Mouse (Mus musculus): ENCODE results near the gene Whrn. TPM values are rescaled to one million over a fixed set of nuclear protein-coding genes. Genes with fewer than 3 reads are reported as not detected.

The Whrn gene
- total RNA-seq, 2 experiments from 2014 or later: 4.3 to 5.3 TPM

- DNase-seq (ENCODE audit: low spot score in 2 of 2): no peak
Measured at GRCm38 (mm10) chr4:63452555-63452954, 43.2 kb downstream of the Whrn start.

GRCm38 (mm10) chr4:63450551-63450950 is 45.2 kb downstream of the Whrn start:
- DNase-seq (ENCODE audit: low spot score in 2 of 2): no peak

DNA sequence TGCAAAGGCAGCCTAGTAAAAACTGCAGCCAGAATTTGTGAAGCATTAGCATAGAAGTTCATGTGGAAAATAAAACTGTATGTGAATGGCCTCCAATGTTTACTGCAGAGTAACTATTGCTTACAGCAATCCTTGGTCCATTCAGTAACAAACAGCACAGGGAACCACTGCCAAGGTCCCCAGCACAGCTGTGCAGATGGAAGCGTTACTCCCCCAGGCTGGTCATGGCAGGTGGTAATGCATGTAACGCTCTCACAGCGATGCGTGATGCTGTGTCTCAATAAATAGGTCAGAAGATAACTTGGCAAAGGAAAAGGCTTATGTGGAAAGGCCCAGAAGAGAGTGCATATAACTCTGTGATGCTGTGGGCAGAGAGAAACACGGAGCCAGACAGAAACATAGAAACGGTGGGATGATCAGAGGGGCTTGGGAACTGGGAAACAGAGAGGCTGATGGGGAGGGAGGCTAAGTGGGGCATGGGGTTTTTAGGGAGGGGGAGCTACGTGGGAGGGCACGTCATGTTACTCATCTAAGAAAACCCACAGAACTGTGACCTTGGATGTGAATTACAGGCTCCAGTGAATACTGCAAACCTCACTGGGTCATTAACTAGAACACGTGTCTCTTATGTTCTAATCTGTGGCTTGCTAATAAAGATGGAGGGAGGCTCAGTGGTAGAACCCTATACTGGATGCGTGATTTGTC is 51.3 kb downstream of the Whrn start:
- no peak for DNase-seq (ENCODE audit: low spot score in 2 of 2)

DNA sequence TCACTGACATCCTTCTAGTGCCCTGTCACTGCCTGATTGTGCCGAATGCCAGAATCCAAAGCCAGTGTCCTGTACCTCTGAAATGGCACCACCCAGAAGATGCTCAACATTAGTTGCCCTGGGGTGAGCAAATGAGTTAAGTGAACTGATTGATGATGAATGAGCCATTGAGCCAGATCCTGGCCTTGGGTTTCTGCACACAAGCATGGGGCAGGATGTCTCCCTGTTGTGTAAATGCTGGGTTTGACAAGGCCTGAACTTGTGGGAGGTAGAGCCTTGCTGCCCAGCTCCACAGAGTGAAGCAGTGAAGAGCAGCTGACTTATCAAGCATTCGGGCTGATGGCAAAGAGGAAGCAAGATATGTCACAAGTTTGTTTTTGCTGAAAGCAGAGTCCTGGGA is 52.7 kb downstream of the Whrn start:
- DNase-seq (ENCODE audit: low spot score in 2 of 2): no peak

DNA sequence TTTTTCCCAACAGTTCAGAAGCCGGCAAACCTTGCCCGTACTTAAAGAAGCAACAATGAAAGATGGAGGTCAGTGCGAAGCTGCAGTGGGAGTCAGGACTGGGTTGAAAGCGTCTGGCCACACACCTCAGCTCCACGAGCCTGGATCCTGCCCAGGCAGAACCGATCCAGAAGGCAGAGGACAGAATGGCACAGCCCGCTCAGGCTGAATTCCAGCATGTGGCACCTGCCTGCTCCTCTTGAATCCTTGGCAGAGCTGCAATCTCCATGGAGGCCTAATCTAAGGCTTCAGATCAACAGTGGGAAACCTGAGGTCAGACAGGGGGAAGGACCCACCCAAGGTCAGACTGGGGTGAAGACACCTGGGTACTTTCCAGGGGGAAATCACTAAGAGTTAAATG is 54.2 kb downstream of the Whrn start:
- no peak for DNase-seq (ENCODE audit: low spot score in 2 of 2)

DNA sequence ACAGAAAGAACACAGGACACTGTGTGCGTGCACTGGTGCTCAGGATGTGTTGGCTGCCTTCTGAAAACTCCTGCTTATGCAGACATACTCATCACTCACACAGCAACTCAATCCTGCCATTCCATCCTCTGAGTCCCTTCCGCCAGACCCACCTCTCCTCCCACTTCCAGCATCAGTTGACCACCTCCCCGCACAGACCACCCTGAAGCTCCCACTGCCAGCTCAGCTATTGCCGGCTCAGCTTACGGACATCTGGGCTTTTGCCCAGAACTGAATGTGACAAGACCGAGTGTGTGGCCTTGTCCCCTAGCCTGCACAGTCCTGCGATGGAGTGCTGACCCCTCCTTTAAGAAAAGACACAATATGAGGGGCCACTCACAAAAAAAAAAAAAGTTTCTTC is 55.5 kb downstream of the Whrn start:
- no peak for DNase-seq (ENCODE audit: low spot score in 2 of 2)

GRCm38 (mm10) chr4:63437968-63438367 is 57.8 kb downstream of the Whrn start:
- no peak for DNase-seq (ENCODE audit: low spot score in 2 of 2)

DNA sequence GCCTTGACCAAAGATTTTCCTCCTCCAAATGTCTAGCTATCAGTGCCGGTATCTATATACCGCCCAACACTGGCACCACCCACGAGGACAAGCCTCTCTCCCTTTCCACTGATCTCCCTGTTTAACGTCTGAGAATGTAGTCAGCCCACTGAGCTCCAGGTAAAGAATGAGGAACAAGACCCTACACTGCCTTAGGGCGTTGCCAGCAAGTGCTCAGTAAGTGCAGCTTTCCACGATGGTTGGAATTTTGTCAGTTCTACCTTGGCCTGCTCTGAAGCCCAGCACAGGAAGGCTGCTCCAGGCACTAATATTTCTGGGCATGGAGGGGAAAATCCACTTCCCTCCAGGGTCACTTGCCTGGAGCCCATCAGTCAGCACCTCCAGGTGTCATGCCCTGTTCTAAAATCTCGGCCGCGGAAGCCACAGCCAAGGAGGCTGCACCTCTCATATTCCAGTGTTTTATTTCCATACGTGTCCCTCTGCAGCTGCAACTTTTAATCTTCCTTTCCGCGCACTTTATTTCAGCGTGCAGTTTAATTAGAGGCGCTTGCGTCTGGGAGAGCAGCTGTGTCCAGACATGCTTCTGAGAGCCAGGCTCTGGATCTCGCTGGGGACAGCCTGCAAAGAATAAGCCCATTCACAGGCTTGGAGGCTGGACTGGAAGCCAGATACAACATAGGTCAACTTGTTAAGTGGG is 58.5 kb downstream of the Whrn start:
- DNase-seq (ENCODE audit: low spot score in 2 of 2): no peak

DNA sequence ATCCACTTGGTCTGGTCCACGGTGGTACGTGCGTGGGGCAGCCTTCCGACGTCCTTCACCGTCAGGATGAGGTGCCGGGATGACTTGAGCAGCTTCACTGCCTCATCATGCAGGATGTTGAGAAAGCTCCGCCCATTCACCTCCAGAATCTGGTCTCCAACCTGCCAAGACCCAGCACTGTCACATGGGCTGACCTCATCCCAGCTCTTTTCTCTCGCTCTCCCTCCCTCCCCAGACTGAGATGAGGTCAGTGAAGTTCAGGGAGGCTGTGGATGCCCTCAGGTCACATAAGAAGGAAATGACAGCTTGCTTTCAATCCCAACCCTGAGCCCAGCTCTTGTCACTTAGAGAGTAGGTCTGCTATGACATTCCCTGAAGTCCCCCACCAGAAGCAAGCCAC is 60.4 kb downstream of the Whrn start:
- no peak for DNase-seq (ENCODE audit: low spot score in 2 of 2)

- no peak for DNase-seq (ENCODE audit: low spot score in 2 of 2)
Measured at GRCm38 (mm10) chr4:63431098-63431497, 64.7 kb downstream of the Whrn start.

DNA sequence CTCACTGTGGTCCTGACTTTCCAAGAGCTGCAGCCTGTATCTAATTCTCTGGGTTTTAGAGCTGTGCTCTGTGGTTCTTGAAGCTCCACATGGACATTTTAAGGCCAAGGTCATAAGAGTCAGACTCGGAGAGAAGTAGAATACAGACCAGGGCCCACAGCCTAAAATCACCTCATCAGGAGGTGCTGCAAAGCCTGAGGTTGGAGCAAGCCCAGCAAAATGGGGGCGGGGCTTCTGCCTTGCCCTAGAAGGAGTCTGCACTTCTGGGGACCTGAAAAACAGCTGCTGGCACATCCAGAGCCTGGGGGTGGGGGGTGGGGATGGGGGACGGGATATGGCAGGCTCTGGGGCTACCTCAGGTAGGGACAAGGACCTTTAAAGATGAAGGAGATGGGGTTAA is 65.4 kb downstream of the Whrn start:
- no peak for DNase-seq (ENCODE audit: low spot score in 2 of 2)

DNA sequence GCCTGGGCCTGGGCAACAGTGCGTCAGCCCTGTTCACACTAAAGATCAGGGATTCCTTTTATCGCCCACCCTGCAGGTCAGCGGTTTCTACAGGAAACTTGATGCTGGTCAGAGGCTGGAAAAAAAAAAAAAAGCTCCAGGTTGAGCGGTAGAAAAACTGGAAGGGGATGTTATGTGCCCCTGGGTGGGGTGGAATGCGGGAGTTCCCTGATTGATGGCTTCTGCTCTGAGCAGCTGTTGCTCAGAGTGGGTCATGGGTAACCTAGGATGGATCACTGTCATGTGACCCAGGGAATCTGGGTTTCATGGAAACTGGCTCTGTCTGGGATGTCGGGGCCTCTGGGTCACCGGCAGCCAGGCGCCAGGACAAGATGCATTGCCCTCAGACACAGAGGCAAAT is 69.5 kb downstream of the Whrn start:
- DNase-seq (ENCODE audit: low spot score in 2 of 2): no peak

- no peak for DNase-seq (ENCODE audit: low spot score in 2 of 2)
Measured at GRCm38 (mm10) chr4:63423811-63424210, 72.0 kb downstream of the Whrn start.

DNA sequence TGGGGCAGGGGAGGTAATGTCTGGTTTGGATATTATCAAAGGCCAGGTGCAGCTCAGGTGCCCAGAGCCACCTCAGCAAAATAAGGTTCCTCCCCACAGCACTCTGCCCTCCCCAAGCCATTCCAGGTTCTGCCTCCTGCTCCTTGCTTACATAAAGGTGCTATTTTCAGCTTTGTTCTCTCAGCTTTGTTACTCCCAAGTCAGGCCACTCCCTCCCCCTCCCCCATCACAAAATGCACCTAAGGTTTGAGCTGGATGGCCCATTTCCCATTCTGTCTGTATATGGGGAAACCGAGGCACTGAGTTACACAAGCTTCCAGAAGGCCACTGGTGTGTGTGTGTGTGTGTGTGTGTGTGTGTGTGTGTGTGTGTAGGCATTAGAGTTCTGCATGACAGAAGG is 72.6 kb downstream of the Whrn start:
- DNase-seq (ENCODE audit: low spot score in 2 of 2): no peak

DNA sequence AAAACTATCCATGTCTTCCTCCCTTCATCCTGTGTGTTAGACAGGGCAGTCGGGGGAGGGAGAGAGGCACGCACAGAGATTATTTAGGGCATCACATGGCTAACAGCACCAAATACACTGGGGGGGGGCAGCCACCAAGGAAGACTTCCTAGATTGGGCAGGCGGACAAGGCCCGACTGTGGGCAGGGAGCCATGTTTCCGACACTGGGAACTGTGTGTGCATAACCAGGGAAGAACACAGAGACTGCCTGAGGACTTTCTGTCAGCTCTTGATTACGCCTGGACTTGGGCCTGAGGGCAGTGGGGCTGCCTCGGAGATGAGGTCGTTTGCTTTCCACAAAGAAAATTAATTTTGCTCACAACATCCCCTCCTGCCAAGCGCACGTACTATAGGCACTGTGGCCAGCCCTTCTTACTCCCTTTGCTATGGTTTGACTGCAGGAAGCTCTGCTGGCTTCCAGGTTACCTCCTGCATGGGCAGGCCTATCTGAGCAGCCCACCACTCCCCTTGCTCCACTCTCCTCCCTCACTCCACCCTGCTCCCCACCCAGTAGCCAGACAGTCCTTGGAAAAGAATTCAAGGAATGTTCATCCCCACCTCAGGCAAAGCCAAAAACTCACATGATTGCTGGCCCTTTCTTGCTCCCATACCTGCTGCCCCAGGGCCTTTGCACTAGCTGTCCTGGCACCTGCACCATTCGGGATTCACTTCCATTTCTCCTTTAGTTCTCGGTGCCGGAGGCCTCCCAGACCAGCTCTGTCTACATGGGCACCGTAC is 75.5 kb downstream of the Whrn start:
- DNase-seq (ENCODE audit: low spot score in 2 of 2): no peak

- no peak for DNase-seq (ENCODE audit: low spot score in 2 of 2)
Measured at GRCm38 (mm10) chr4:63418270-63418669, 77.5 kb downstream of the Whrn start.

GRCm38 (mm10) chr4:63417318-63417957 is 78.4 kb downstream of the Whrn start:
- peak; percentile 69 to 87 for DNase-seq (ENCODE audit: low spot score in 2 of 2)

- DNase-seq (ENCODE audit: low spot score in 2 of 2): no peak
Measured at GRCm38 (mm10) chr4:63414951-63415350, 80.8 kb downstream of the Whrn start.

DNA sequence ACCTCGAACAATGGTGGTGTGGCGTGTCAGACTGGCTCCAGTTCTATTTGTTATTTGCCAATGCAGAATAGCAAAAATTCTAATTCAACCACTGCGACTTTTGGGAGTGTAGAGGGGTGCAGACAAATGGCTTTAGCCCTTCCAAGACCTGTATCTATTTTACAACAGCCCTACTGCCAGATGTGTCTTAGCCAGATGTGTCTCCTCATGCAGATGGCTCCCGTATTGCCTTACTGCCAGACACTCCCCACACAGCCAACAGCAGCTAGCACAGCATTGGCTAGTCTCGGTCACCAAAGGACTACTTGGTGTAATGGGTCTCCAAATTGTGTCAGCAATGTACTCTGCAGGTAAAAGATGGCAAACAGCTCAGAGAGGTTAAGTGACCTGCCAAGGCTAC is 84.6 kb downstream of the Whrn start:
- no peak for DNase-seq (ENCODE audit: low spot score in 2 of 2)

DNA sequence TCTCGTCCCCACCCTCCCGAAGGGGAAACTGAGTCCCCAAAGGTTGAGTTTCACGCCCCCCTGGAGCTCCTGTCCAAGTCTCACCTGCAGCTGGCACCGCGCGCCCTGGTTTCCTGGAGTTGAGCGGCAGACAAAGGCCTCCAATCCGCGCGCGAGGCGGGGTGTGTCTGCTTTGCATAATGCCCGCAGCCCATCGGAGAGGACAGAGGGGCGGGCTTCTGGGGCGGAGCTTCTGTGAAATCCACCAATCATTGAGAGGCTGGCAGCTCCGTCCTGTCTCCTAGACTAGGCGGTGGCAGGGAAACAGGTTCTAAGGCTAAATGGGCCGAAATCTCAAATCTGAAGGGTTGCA is 85.2 kb downstream of the Whrn start:
- peak; percentile 84 to 93 for DNase-seq (ENCODE audit: low spot score in 2 of 2)

DNA sequence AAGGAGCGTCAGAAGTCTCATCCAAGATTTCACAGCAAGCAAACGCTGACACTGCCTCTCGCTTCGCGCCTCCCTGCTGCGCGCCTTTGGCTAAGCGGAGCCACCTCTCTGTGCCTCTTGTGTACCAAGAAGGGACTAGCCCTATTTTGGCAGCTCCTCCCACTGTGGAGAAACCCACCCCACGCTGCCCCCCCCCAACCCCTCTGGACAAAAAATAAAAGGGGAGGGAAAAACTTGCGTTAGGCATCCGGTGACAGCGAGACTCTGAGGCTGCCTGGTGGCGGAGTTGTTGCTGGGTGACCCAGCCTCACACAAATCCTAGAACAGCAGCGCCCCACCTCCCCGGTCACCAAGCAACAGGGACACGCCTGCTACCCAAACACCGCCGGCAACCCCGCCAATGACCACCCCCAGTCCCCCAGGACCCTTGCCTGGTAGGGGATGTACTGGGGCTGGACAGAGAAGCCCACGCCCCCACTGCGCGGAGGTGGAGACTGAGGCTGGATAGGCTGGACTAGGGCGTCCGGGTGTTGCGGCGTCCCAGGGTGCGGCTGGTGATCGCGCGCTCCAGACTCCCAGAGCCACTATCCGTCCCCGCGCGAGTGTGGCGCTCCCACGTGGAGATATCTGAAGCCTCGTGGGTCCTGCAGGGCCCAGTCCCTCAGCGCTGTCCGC is 85.7 kb downstream of the Whrn start:
- DNase-seq (ENCODE audit: low spot score in 2 of 2): peak; percentile 55 to 72

Data from gastrocnemius, postnatal 4 days (tissue).